Comparison of ENCODE assay signal across 10 mouse cellular contexts in genomic region chr3:34639873-34640270, GRCm38 (mm10). TPM values are rescaled to one million over a fixed set of nuclear protein-coding genes. Genes with fewer than 3 reads are reported as not detected.
DNase-seq lines count a peak whose midpoint lies in the region; ATAC-seq lines count a peak whose summit lies in the region.
"Had no signal": no experiment of that assay in that cellular context is flagged by ENCODE, and none has a peak within 500 bp of the region (broad histone marks: within the 10 kb centered on the region; RNA-seq: fewer than 3 reads in every experiment).

No protein-coding gene starts in this region.

- DNase-seq in heart, embryonic 10.5 days (ENCODE audit: low spot score): no peak
- no peak for DNase-seq in heart, postnatal 36 days
- no peak for DNase-seq in forebrain, embryonic 10.5 days (ENCODE audit: extremely low spot score, low spot score)
- no peak for DNase-seq in thymus, postnatal 4 days
- no peak for DNase-seq in MN1 (ENCODE audit: low spot score)
- DNase-seq in kidney, adult 11 months: no peak
- DNase-seq: kidney, adult 18-20 months; liver, postnatal 0 days had no signal

- H3K27me3 ChIP-seq in heart, embryonic 10.5 days (ENCODE audit: insufficient read depth, poor library complexity, severe bottlenecking): peaks cover 96% of the 10 kb centered on the region
- peaks cover 94% of the 10 kb centered on the region for H3K27me3 ChIP-seq in forebrain, embryonic 10.5 days (ENCODE audit: poor library complexity, severe bottlenecking)
- H3K27me3 ChIP-seq in hindbrain, embryonic 16.5 days (replicated peaks; ENCODE audit: control insufficient read depth, insufficient read depth, low read length): peaks cover 32% of the 10 kb centered on the region
- H3K27me3 ChIP-seq in neural tube, embryonic 14.5 days (ENCODE audit: control insufficient read depth, insufficient read depth, low read length): peaks cover 5% of the 10 kb centered on the region

- H3K4me3 ChIP-seq in heart, embryonic 10.5 days: peak overlapping the region; percentile 34; the same call in 1 of the 2 replicates
- H3K4me3 ChIP-seq in forebrain, embryonic 10.5 days: peak overlapping the region; percentile 57
- H3K4me3 ChIP-seq in hindbrain, embryonic 16.5 days (ENCODE audit: low read length): peak overlapping the region; percentile 32
- H3K4me3 ChIP-seq in neural tube, embryonic 14.5 days (ENCODE audit: low read depth, low read length): peak overlapping the region; percentile 16; the same call in 1 of the 2 replicates

- H3K9me3 ChIP-seq in heart, embryonic 10.5 days: no peaks in the 10 kb centered on the region
- no peaks in the 10 kb centered on the region for H3K9me3 ChIP-seq in forebrain, embryonic 10.5 days
- H3K9me3 ChIP-seq in hindbrain, embryonic 16.5 days (ENCODE audit: control insufficient read depth, low read length): no peaks in the 10 kb centered on the region
- no peaks in the 10 kb centered on the region for H3K9me3 ChIP-seq in neural tube, embryonic 14.5 days (ENCODE audit: control insufficient read depth, low read length)

- no peak overlapping the region for H3K27ac ChIP-seq in heart, embryonic 10.5 days
- H3K27ac ChIP-seq in forebrain, embryonic 10.5 days: peak overlapping the region; percentile 92
- H3K27ac ChIP-seq in hindbrain, embryonic 16.5 days (ENCODE audit: low read depth, low read length): peak overlapping the region; percentile 66; the same call in 1 of the 2 replicates
- H3K27ac ChIP-seq in neural tube, embryonic 14.5 days (ENCODE audit: low read depth, low read length): no peak overlapping the region

- WGBS in heart, embryonic 10.5 days: 3% methylated on average over 10 of the region's 10 CpGs
- under 1% methylated on average over 10 of the region's 10 CpGs for WGBS in forebrain, embryonic 10.5 days
- WGBS in hindbrain, embryonic 16.5 days: 5% methylated on average over 10 of the region's 10 CpGs
- WGBS in neural tube, embryonic 14.5 days: 4% methylated on average over 10 of the region's 10 CpGs

- intact Hi-C loops in heart, postnatal 36 days (cut with DNase I): loop anchor here (5.0 kb wide), 2 partner anchors 408 to 683 kb away; no protein-coding TSS in a partner anchor

- H3K9ac ChIP-seq in hindbrain, embryonic 16.5 days (ENCODE audit: low read depth, low read length): peak overlapping the region; percentile 45; the same call in 1 of the 2 replicates
- H3K9ac ChIP-seq in neural tube, embryonic 14.5 days (replicated peaks; ENCODE audit: low read depth, low read length): no peak overlapping the region
- H3K9ac ChIP-seq: liver, postnatal 0 days had no signal

- peaks cover 15% of the 10 kb centered on the region for H3K4me1 ChIP-seq in heart, embryonic 10.5 days
- peaks cover 88% of the 10 kb centered on the region for H3K4me1 ChIP-seq in forebrain, embryonic 10.5 days
- H3K4me1 ChIP-seq in hindbrain, embryonic 16.5 days (ENCODE audit: control insufficient read depth, insufficient read depth, low read depth, low read length): peaks cover 5% of the 10 kb centered on the region
- peaks cover 16% of the 10 kb centered on the region; the same call in 1 of the 2 replicates for H3K4me1 ChIP-seq in neural tube, embryonic 14.5 days (ENCODE audit: control insufficient read depth, insufficient read depth, low read length)

- no peaks in the 10 kb centered on the region for H3K36me3 ChIP-seq in heart, embryonic 10.5 days
- H3K36me3 ChIP-seq in forebrain, embryonic 10.5 days (replicated peaks): no peaks in the 10 kb centered on the region
- no peaks in the 10 kb centered on the region for H3K36me3 ChIP-seq in hindbrain, embryonic 16.5 days (ENCODE audit: control insufficient read depth, insufficient read depth, low read length)
- no peaks in the 10 kb centered on the region for H3K36me3 ChIP-seq in neural tube, embryonic 14.5 days (ENCODE audit: control insufficient read depth, insufficient read depth, low read length)

- H3K4me2 ChIP-seq in hindbrain, embryonic 16.5 days (ENCODE audit: low read length): peak overlapping the region; percentile 51
- H3K4me2 ChIP-seq in neural tube, embryonic 14.5 days (ENCODE audit: low read depth, low read length): peak overlapping the region; percentile 52

- no peak for ATAC-seq in hindbrain, embryonic 16.5 days
- no peak for ATAC-seq in neural tube, embryonic 14.5 days (ENCODE audit: low read depth)
- ATAC-seq: liver, postnatal 0 days had no signal

RNA-seq across cellular contexts. Expression of gene Sox2, which starts 10.3 kb away (rescaled TPM):
- 0.20 and 0.77 TPM in 2 replicates for polyA plus RNA-seq in heart, embryonic 10.5 days (2016; fragmentation: Nextera tagmentation; extraction: Ambion mirVana)
- under 1 TPM in 1 of 2 experiments, not detected in 1; 0.16 TPM for total RNA-seq in heart, postnatal 36 days (2021)
- polyA plus RNA-seq in forebrain, embryonic 10.5 days (2016; fragmentation: Nextera tagmentation; extraction: Ambion mirVana): 29.2 and 29.3 TPM in 2 replicates
- 8.2 and 8.6 TPM in 2 replicates for polyA plus RNA-seq in hindbrain, embryonic 16.5 days (2015; fragmentation: Nextera tagmentation; extraction: Ambion mirVana)
- 12.2 and 18.2 TPM in 2 replicates for polyA plus RNA-seq in neural tube, embryonic 14.5 days (2014; fragmentation: Nextera tagmentation; extraction: Ambion mirVana)
- polyA plus RNA-seq: liver, postnatal 0 days had no signal

Comparison
In these comparisons a context has a peak if more than half of its experiments do, and no peak if none do; other contexts are left out.
1. H3K27ac ChIP-seq: peak in forebrain, embryonic 10.5 days (single experiment) and hindbrain, embryonic 16.5 days (single experiment); none in heart, embryonic 10.5 days (single experiment) and neural tube, embryonic 14.5 days (single experiment).
2. Peak in every context shown above with its lines, with median percentiles within 50 percentile points of each other: H3K4me3 ChIP-seq.